21 mouse cellular contexts compared by ENCODE assay signal in the genomic region with DNA sequence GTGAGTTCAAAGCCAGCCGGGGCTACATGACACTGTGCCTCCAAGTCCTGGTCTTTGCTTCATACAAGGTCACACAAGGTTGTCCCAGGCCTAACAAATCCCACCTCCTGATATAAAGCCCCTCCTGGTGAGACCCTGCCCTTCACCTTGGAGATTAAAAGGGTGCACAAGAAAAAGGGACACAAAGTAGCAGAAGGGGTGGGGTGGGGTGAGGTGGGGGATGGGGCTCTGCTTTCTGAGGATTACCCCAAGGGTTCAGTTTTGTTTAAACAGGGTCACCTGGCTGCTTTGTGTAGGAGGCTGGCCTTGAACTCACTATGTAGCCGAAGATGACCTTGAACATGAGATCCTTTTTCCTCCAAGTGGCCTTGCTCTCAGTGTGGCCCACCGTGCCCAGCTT. TPM values are rescaled to one million over a fixed set of nuclear protein-coding genes. Genes with fewer than 3 reads are reported as not detected.
"Had no signal": no experiment of that assay in that cellular context is flagged by ENCODE, and none has a peak within 500 bp of the region (broad histone marks: within the 10 kb centered on the region; RNA-seq: fewer than 3 reads in every experiment).

No protein-coding gene starts in this region.

- H3K36me3 ChIP-seq: liver, embryonic 15.5 days; lung, embryonic 15.5 days; midbrain, embryonic 13.5 days; neural tube, embryonic 13.5 days; neural tube, embryonic 15.5 days; stomach, embryonic 15.5 days had no signal

- H3K27ac ChIP-seq: liver, embryonic 15.5 days; lung, embryonic 15.5 days; macrophage; midbrain, embryonic 13.5 days; neural tube, embryonic 13.5 days; neural tube, embryonic 15.5 days; stomach, embryonic 15.5 days; stomach, postnatal 0 days had no signal

- H3K9ac ChIP-seq: liver, embryonic 15.5 days; liver, postnatal 0 days; lung, embryonic 15.5 days; midbrain, embryonic 13.5 days; neural tube, embryonic 13.5 days; neural tube, embryonic 15.5 days; stomach, embryonic 15.5 days had no signal

- DNase-seq: liver, postnatal 0 days; lung, adult 2 months; lung, postnatal 14 days; lung, postnatal 36 days; retina, postnatal 1 day; right cerebral cortex, adult 18-20 months; right cerebral cortex, postnatal 25 days had no signal

- H3K4me3 ChIP-seq: liver, embryonic 15.5 days; lung, embryonic 15.5 days; megakaryocyte, embryonic 14.5 days; midbrain, embryonic 13.5 days; myocyte; neural tube, embryonic 13.5 days; neural tube, embryonic 15.5 days; stomach, embryonic 15.5 days had no signal

- ATAC-seq: liver, postnatal 0 days; lung, postnatal 0 days; midbrain, embryonic 13.5 days; midbrain, embryonic 16.5 days had no signal

- H3K9me3 ChIP-seq: liver, embryonic 15.5 days; lung, embryonic 15.5 days; megakaryocyte, embryonic 14.5 days; midbrain, embryonic 13.5 days; neural tube, embryonic 13.5 days; neural tube, embryonic 15.5 days; stomach, embryonic 15.5 days had no signal

- H3K4me2 ChIP-seq: liver, embryonic 15.5 days; lung, embryonic 15.5 days; midbrain, embryonic 11.5 days; midbrain, embryonic 13.5 days; neural tube, embryonic 13.5 days; neural tube, embryonic 15.5 days; stomach, embryonic 15.5 days had no signal

RNA-seq across cellular contexts. Expression of a gene that starts 2.7 kb away (rescaled TPM):
- polyA plus RNA-seq: midbrain, embryonic 11.5 days; neural tube, embryonic 11.5 days had no signal
